ENCODE assay signal across 13 mouse cellular contexts in genomic region chr2:156937795-156938194, GRCm38 (mm10). TPM values are rescaled to one million over a fixed set of nuclear protein-coding genes. Genes with fewer than 3 reads are reported as not detected.
DNase-seq lines count a peak whose midpoint lies in the region; ATAC-seq and TF ChIP-seq lines count a peak whose summit lies in the region.
"Had no signal": no experiment of that assay in that cellular context is flagged by ENCODE, and none has a peak within 500 bp of the region (broad histone marks: within the 10 kb centered on the region; RNA-seq: fewer than 3 reads in every experiment).

No protein-coding gene starts in this region.

- TF ChIP-seq CTCF in intestine, postnatal 0 days (IDR thresholded peaks at IDR 0.05; ENCODE audit: low read depth): no peak
- no peak for TF ChIP-seq CTCF in embryonic fibroblast, embryonic 13.5 days (IDR thresholded peaks at IDR 0.05; ENCODE audit: borderline replicate concordance, insufficient read depth, low read length)
- TF ChIP-seq CTCF in left cerebral cortex, adult 2 months (IDR thresholded peaks at IDR 0.05): no peak

- H3K27ac ChIP-seq in intestine, embryonic 15.5 days: no peak overlapping the region
- no peak overlapping the region for H3K27ac ChIP-seq in intestine, postnatal 0 days (ENCODE audit: low read depth, low read length)
- H3K27ac ChIP-seq in embryonic fibroblast, embryonic 13.5 days (ENCODE audit: insufficient read depth, low read length): peak overlapping the region; percentile 97
- H3K27ac ChIP-seq in left cerebral cortex, adult 2 months: peak overlapping the region; percentile 83
- H3K27ac ChIP-seq: hindbrain, embryonic 15.5 days had no signal

- ATAC-seq in intestine, embryonic 15.5 days: peak; percentile 25; the same call in 1 of the 2 replicates
- ATAC-seq in intestine, postnatal 0 days: no peak
- ATAC-seq: lung, postnatal 0 days had no signal

- H3K9me3 ChIP-seq in intestine, embryonic 15.5 days: no peaks in the 10 kb centered on the region
- no peaks in the 10 kb centered on the region for H3K9me3 ChIP-seq in intestine, postnatal 0 days (ENCODE audit: control insufficient read depth)
- H3K9me3 ChIP-seq: hindbrain, embryonic 15.5 days had no signal

- H3K4me2 ChIP-seq in intestine, embryonic 15.5 days (replicated peaks): no peak overlapping the region
- no peak overlapping the region for H3K4me2 ChIP-seq in intestine, postnatal 0 days (replicated peaks; ENCODE audit: low read depth)
- H3K4me2 ChIP-seq: heart, embryonic 11.5 days; hindbrain, embryonic 15.5 days had no signal

- peak; percentile 40 to 50 for DNase-seq in left cerebral cortex, adult 2 months (ENCODE audit: extremely low spot score in 1 of 2, low spot score in 2 of 2)
- peak; percentile 26 for DNase-seq in right cerebral cortex, postnatal 4 days
- no peak for DNase-seq in embryo, embryonic 11 days
- no peak for DNase-seq in natural killer cell, adult 2 months (ENCODE audit: low spot score in 2 of 2)
- DNase-seq: adrenal gland, adult 8-10 months; kidney, postnatal 10 days; liver had no signal

- no peaks in the 10 kb centered on the region for H3K27me3 ChIP-seq in intestine, embryonic 15.5 days (replicated peaks)
- H3K27me3 ChIP-seq in intestine, postnatal 0 days (replicated peaks; ENCODE audit: control insufficient read depth, insufficient read depth, low read length): no peaks in the 10 kb centered on the region
- H3K27me3 ChIP-seq: hindbrain, embryonic 15.5 days had no signal

- no peak overlapping the region for H3K4me3 ChIP-seq in intestine, embryonic 15.5 days (replicated peaks)
- no peak overlapping the region for H3K4me3 ChIP-seq in intestine, postnatal 0 days (ENCODE audit: low read depth, low read length)
- H3K4me3 ChIP-seq in embryonic fibroblast, embryonic 13.5 days (ENCODE audit: insufficient read depth, low read length): no peak overlapping the region
- H3K4me3 ChIP-seq in left cerebral cortex, adult 2 months: no peak overlapping the region
- H3K4me3 ChIP-seq: hindbrain, embryonic 15.5 days had no signal

- 64% methylated on average over 2 of the region's 2 CpGs for WGBS in intestine, embryonic 15.5 days
- 77% methylated on average over 2 of the region's 2 CpGs for WGBS in intestine, postnatal 0 days

- intact Hi-C loops in left cerebral cortex, adult 2 months (cut with DNase I): loop anchor here (1.0 kb wide), 1 partner anchor 36 kb away; no protein-coding TSS in a partner anchor

- H3K36me3 ChIP-seq in intestine, embryonic 15.5 days: no peaks in the 10 kb centered on the region
- H3K36me3 ChIP-seq in intestine, postnatal 0 days (ENCODE audit: control insufficient read depth, insufficient read depth): peaks cover 20% of the 10 kb centered on the region; the same call in 1 of the 2 replicates

- no peak overlapping the region for H3K9ac ChIP-seq in intestine, embryonic 15.5 days
- no peak overlapping the region for H3K9ac ChIP-seq in intestine, postnatal 0 days (ENCODE audit: low read depth, low read length)
- H3K9ac ChIP-seq: hindbrain, embryonic 15.5 days had no signal

- no peak for TF ChIP-seq POLR2A in embryonic fibroblast, embryonic 13.5 days (IDR thresholded peaks at IDR 0.05; ENCODE audit: low read depth, low read length)

- H3K4me1 ChIP-seq in intestine, embryonic 15.5 days (replicated peaks): no peaks in the 10 kb centered on the region
- H3K4me1 ChIP-seq in intestine, postnatal 0 days (replicated peaks; ENCODE audit: control insufficient read depth, insufficient read depth, low read length): no peaks in the 10 kb centered on the region
- peaks cover 11% of the 10 kb centered on the region for H3K4me1 ChIP-seq in embryonic fibroblast, embryonic 13.5 days (ENCODE audit: control insufficient read depth, insufficient read depth, low read length)
- H3K4me1 ChIP-seq: hindbrain, embryonic 15.5 days had no signal

RNA-seq across cellular contexts. Expression of gene Sla2, which starts 50.8 kb away (rescaled TPM):
- polyA plus RNA-seq in intestine, embryonic 15.5 days (2015; fragmentation: Nextera tagmentation; extraction: Ambion mirVana): 0.53 and 0.66 TPM in 2 replicates
- polyA plus RNA-seq in intestine, postnatal 0 days (2015; fragmentation: Nextera tagmentation; extraction: Ambion mirVana): 0.29 and 0.40 TPM in 2 replicates
- polyA plus RNA-seq in embryonic fibroblast, embryonic 13.5 days (2011; ENCODE audit: insufficient read length, low read depth, missing spikeins): not detected in 2 replicates
- total RNA-seq in left cerebral cortex, adult 2 months (2021): under 1 TPM; 0.41 to 0.51 TPM

RNA-seq across cellular contexts. Expression of gene Ndrg3, which starts 54.1 kb away (rescaled TPM):
- 41.7 and 42.9 TPM in 2 replicates for polyA plus RNA-seq in intestine, embryonic 15.5 days (2015; fragmentation: Nextera tagmentation; extraction: Ambion mirVana)
- polyA plus RNA-seq in intestine, postnatal 0 days (2015; fragmentation: Nextera tagmentation; extraction: Ambion mirVana): 25.1 and 25.3 TPM in 2 replicates
- polyA plus RNA-seq in embryonic fibroblast, embryonic 13.5 days (2011; ENCODE audit: insufficient read length, low read depth, missing spikeins): 51.3 and 63.6 TPM in 2 replicates
- total RNA-seq in left cerebral cortex, adult 2 months (2021): 100 to 1,000 TPM; 457 to 473 TPM

Comparison
In these comparisons a context has a peak if more than half of its experiments do, and no peak if none do; other contexts are left out.
1. H3K27ac ChIP-seq: peak in embryonic fibroblast, embryonic 13.5 days (single experiment) and left cerebral cortex, adult 2 months (single experiment); none in intestine, embryonic 15.5 days (single experiment) and intestine, postnatal 0 days (single experiment).
2. DNase-seq: peak in left cerebral cortex, adult 2 months (2 of 2) and right cerebral cortex, postnatal 4 days (single experiment); none in embryo, embryonic 11 days (single experiment) and natural killer cell, adult 2 months (0 of 2).